Mouse (Mus musculus) 416B (cell line): ENCODE results near the gene Fitm1.

Experiments used
- DNase-seq: peaks from one replicate; pipeline ENCODE4 v3.0.0; 2011; ENCODE audit warnings: low read depth

Fitm1 gene

GRCm38 (mm10) chr14:55570588-55570987 lies 4.8 kb upstream of the Fitm1 start:
- DNase-seq = no peak

GRCm38 (mm10) chr14:55571760-55572159 lies 3.7 kb upstream of the Fitm1 start:
- no peak for DNase-seq

DNA sequence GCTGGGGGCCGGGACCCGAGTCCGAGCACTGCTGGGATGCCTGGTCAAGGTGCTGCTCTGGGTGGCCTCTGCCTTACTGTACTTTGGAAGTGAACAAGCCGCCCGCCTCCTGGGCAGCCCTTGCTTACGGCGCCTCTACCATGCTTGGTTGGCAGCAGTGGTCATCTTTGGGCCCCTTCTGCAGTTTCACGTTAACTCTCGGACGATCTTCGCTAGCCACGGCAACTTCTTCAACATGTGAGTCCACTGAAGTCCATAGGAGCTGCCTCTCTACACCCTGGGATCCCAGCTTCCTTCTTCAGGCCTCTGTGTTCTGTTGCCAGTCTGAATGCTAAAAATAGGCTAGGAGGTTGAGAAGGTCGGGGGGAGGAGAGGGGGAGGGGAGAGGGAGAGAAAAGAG lies 294 bp downstream of the Fitm1 start:
- no peak for DNase-seq

DNA sequence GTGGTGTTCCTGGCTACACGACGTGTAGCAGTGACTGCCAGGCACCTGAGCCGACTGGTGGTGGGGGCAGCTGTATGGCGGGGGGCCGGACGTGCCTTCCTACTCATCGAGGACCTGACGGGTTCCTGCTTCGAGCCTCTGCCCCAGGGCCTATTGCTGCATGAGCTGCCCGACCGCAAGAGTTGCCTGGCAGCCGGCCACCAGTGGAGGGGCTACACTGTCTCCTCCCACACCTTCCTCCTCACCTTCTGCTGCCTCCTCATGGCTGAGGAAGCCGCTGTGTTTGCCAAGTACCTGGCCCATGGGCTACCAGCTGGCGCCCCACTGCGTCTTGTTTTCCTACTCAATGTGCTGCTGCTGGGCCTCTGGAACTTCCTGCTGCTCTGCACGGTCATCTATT lies 959 bp downstream of the Fitm1 start:
- DNase-seq = no peak

DNA sequence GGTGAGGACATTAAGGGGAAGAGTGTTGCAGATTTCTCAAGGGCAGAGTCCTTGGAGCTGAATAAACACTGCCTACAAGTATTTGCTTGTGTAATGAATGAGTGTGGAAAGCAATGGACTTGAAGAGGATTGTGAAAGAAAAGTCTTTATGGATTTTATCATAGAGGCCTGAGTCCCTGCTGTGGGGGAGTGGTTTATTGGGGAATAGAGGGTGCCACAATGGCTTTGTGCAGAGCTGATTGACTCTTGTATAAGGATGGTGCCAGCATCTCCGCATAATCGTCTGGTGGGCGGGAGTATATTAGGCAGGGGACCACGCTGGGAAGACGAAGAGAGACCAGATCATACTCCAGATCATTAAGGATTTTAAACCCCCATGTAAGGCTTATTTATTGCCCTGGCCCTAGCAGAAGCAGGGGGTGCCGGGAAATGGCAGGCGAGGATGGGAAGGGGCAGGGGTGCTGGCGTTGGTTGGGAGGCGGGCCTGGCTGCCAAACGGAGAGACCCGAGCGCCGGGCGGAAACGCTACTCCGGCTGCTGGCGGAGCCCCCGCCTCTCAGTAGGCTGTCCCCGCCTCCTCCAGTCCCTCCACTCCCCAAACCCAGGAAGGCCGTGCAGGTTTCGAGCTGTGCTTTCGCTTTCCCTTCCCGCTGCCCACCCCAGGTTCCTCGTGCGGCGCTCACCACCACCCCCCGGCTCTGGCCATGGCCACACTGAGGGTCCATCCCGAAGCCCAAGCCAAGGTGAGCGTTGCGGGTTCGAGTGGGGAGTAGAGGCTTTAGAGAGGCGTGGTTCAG lies 2.7 kb downstream of the Fitm1 start, which contains the start of gene Psme1:
Psme1 (plus strand) TSS at position 253 of the 797 bp plus-strand sequence.
- DNase-seq = peak; percentile 88

- DNase-seq = peak; percentile 77
Observed at GRCm38 (mm10) chr14:55578668-55579269, 3.4 kb downstream of the Fitm1 start.

GRCm38 (mm10) chr14:55579511-55580496 lies 4.4 kb downstream of the Fitm1 start:
- no peak for DNase-seq

- no peak for DNase-seq
Observed at GRCm38 (mm10) chr14:55580731-55581130, 5.3 kb downstream of the Fitm1 start.

DNA sequence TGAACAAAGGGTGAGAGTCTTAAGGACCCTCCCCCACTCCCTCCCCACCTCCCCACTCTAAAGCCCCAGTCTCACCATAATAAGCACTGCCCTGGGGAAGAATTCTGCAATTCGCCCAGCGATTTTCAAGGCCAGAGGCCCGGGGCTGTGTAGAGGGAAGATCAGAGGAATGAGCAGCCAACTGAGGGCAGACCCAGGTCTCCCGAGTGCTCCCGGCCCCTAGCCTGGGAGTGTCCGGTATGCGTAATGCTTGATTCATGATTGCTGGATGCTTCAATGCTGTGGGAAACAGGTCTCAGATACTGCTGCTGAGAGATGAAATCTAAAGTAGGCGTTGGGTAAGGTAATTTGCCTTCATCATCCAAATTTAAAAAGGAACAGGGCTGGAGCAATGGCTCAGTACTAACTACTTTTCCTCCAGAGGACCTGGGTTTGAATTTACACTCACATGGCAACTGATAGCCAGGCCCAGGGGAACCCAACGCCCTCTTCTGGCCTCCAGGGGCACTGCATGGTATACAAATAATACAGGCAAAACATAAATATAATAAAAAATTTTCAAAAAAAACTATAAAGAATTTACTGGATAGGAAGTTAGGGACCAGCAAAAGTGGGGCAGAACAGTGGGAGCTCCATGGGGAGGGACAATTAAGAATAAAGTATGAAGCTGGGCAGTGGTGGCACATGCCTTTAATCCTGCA lies 6.7 kb downstream of the Fitm1 start:
- peak; percentile 34 for DNase-seq

DNA sequence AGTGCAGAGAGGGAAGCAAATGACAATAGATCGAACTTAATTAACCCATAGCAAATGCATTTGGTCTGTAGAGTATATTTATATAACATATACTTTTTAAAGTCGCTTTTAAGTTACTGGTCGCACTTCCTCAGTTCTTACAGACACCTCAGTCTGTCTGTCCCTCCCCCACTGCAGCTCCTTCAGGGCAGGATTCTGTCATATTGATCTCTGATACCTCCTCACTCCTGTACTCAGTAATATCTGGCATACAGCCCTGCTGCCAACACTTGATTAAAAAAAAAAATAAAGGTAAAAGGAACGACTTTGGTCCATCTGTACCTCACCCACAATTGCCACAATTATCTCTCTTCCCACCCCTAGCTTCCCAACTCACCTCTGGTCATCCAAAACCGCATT lies 8.9 kb downstream of the Fitm1 start:
- no peak for DNase-seq

DNA sequence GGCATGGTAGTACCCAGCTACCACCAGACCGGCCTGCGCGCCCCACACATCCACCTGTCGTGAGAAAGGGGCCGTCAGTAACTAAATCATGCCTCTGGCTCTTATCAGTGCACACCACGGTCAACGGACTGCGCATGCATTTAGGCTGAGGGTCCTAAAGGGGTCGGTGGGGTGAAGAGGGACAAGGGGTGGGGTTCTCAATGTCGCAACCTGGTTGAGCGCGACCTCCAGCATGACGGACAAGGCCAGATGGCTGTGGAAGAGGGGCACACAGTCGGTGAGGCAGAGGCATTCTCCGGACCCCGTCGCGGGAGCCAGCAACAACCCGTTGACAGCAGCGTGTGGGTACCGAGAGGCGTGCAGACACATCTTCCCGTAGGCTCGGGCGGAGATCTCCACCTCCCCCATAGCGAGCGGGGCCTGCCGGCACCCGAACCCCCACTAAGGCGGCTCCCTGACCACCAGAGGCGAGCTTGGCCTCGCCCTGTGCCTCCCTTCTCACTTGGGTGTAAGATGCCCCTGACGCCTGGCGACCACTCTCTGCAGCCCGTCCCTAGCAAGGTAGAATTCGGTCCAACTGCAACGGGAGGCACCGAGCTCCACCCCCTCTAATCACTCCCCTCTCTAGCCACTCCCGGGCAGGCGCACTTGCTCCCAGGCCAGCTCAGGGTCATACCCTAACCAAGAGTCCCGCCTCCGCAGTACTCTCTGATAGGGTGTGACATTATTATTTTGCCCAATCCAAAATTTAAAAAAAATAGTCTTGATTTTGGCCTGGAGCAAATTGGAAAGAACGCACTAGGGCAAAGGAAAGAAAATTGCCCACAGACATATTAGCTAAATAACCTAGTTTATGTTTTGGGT lies 9.5 kb downstream of the Fitm1 start, which contains the start of gene Emc9:
Emc9 (minus strand) TSS at position 601 of the 864 bp plus-strand sequence.
- peak; percentile 84 for DNase-seq

DNA sequence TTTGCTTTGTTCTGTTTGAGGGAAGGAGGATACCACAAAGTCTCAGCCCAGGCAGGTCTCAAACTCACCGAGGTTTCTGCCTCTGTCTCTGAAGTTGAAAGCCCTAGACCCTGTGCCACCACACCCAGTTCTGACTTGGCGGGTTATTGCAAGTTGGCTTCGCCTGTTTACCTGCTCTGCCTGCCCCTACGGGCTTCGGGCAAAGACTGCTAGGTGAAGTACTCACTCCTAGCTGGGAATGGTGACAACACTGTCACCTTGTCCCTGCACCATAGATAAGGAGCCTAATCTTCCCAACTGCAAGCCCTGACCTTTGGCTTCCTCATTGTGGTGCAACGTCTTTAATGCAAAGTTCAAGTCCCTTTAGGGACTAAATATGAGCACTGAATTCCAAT lies 10.1 kb downstream of the Fitm1 start:
- no peak for DNase-seq

DNA sequence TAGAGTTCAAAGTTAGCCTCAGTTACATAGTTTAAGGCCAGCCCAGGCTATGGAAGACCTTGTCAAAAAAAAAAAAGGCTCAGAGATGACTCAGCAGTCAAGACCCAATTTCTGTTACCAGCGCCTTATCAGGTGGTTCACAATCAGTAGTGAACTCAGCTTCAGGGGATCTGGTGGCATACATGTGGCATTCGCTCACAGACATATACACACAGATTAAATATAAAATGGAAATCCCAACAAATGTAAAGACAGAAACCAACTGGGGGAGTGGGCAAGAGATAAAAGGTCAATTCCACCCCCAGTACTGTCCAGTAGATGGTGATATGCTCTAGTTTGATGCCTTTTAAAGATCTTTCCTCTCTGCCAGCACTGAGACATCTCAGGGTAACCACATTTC lies 10.7 kb downstream of the Fitm1 start:
- peak; percentile 84 for DNase-seq

DNA sequence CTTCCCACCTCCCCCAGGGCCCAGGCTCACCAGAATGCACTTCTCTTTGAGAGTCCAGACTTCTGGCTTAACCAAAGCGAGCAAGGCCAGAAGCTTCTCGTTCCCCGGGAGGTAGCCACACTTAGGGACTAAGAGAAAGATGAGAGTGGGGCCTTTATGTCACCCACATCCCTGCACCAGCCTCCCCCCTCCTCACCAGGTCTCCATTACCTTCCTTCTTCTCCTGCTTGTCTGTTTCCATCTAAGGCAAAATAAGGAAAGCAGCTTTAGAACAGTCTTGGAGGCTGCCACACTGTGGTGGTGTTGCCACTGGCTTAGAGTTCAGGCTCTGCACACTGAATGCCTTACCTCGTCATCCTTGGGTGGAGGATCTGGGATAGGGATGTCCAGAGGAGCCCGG lies 13.9 kb downstream of the Fitm1 start:
- no peak for DNase-seq

DNA sequence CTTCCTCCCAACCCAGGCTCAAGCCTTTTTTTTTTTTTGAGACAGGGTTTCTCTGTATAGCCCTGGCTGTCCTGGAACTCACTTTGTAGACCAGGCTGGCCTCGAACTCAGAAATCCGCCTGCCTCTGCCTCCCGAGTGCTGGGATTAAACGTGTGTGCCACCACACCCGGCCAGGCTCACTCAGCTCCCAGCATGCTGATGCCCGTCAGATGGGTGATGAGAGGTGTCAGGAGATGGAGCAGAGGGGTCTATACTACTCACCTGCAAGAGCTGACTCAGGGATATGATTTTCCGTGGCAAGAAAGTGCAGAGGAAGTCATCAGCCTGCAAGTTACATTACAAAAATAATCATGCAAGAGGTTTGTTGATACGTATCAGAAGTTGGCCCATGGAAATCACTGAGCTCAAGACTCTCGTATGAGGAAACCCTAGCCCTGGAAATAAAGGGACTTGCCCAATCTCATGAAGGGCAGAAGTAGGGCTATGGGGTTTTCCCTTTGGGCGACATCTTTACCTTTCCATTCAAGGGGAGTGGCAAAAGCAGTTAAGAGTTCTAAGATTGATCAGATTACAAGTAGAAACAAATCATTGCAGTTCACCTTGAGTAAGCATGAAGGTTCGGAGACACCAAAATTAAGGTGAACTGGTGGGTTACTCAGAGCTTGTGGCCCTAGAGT lies 14.5 kb downstream of the Fitm1 start:
- peak; percentile 57 for DNase-seq

GRCm38 (mm10) chr14:55590748-55591330 lies 15.4 kb downstream of the Fitm1 start, which contains the start of gene Psme2:
TSS of gene Psme2 (minus strand) at chr14:55591113.
- DNase-seq = peak; percentile 99

- peak; percentile 96 for DNase-seq
Observed at GRCm38 (mm10) chr14:55591331-55591891, 16.0 kb downstream of the Fitm1 start, which contains the start of gene Rnf31. TSS of gene Rnf31 (plus strand) at chr14:55591708.

DNA sequence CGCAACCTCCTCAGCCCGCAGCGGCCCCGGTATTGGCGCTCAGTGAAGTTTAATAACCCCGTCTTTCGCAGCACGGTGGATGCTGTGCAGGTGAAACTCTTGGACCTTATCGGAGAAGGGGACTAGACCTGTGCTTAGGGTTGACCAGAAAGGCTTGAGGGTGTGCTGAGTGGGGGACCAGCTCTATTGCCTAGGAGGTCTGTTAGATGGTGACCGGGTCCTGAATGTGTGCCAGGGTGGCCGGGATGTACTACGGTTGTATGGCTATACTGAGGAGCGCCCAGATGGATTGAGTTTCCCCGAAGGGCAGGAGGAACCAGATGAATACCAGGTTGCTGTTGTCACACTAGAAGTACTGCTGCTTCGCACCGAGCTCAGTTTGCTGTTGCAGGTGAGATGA lies 16.8 kb downstream of the Fitm1 start:
- DNase-seq = no peak

DNA sequence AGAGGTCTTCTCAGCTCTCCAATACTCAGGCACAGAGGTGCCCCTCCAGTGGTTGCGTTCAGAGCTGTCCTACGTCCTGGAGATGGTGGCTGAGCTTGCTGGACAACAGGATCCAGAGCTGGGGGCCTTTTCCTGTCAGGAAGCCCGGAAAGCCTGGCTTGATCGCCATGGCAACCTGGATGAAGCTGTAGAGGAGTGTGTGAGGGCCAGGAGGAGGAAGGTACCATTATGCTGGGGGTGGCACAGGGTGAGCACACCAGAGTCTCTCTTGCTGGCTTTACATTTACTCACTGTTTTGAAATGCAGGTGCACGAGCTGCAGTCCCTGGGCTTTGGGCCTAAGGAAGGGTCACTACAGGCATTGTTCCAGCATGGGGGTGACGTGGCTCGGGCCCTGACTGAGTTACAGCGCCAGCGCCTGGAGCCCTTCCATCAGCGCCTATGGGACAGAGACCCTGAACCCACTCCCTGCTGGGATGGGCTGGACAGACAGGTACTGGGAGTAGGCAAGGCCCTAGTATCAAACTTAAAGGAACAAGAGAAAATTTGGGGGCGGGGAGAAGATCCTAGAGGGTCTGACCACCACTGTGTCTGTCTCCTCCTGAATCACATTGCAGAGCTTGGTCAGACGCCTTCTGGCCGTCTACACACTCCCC lies 20.7 kb downstream of the Fitm1 start:
- DNase-seq = no peak
